In genomic region chr5:99248501-99248900, GRCm38 (mm10) we compare ENCODE assay signal across 9 mouse cellular contexts.
DNase-seq lines count a peak whose midpoint lies in the region; ATAC-seq and TF ChIP-seq lines count a peak whose summit lies in the region.
"Had no signal": no experiment of that assay in that cellular context is flagged by ENCODE, and none has a peak within 500 bp of the region (broad histone marks: within the 10 kb centered on the region; RNA-seq: fewer than 3 reads in every experiment).

No protein-coding gene starts in this region.

- H3K9me3 ChIP-seq in embryonic facial prominence, embryonic 11.5 days (replicated peaks; ENCODE audit: control insufficient read depth, low read length), result no peaks in the 10 kb centered on the region
- no peaks in the 10 kb centered on the region for H3K9me3 ChIP-seq in kidney, embryonic 16.5 days (ENCODE audit: low read length)
- H3K9me3 ChIP-seq in neural tube, embryonic 11.5 days (ENCODE audit: control insufficient read depth, low read length), result no peaks in the 10 kb centered on the region
- H3K9me3 ChIP-seq in stomach, postnatal 0 days (ENCODE audit: control insufficient read depth, low read length), result no peaks in the 10 kb centered on the region
- H3K9me3 ChIP-seq: embryonic facial prominence, embryonic 13.5 days had no signal

- H3K4me2 ChIP-seq in embryonic facial prominence, embryonic 11.5 days (ENCODE audit: low read depth, low read length), result no peak overlapping the region
- no peak overlapping the region for H3K4me2 ChIP-seq in kidney, embryonic 16.5 days (replicated peaks; ENCODE audit: low read depth, low read length)
- H3K4me2 ChIP-seq in neural tube, embryonic 11.5 days (ENCODE audit: low read depth), result no peak overlapping the region
- no peak overlapping the region for H3K4me2 ChIP-seq in stomach, postnatal 0 days (replicated peaks; ENCODE audit: low read depth)
- H3K4me2 ChIP-seq: embryonic facial prominence, embryonic 13.5 days had no signal

- H3K36me3 ChIP-seq in embryonic facial prominence, embryonic 11.5 days (replicated peaks; ENCODE audit: control insufficient read depth, insufficient read depth, low read depth, low read length), result no peaks in the 10 kb centered on the region
- no peaks in the 10 kb centered on the region for H3K36me3 ChIP-seq in kidney, embryonic 16.5 days (ENCODE audit: insufficient read depth, low read length)
- H3K36me3 ChIP-seq in liver, adult 2 months (ENCODE audit: control insufficient read depth, insufficient read depth, low read length), result no peaks in the 10 kb centered on the region
- no peaks in the 10 kb centered on the region for H3K36me3 ChIP-seq in neural tube, embryonic 11.5 days (ENCODE audit: control insufficient read depth, insufficient read depth, low read length)
- no peaks in the 10 kb centered on the region for H3K36me3 ChIP-seq in stomach, postnatal 0 days (ENCODE audit: control insufficient read depth, insufficient read depth, low read length)
- H3K36me3 ChIP-seq: embryonic facial prominence, embryonic 13.5 days had no signal

- no peak overlapping the region for H3K4me3 ChIP-seq in embryonic facial prominence, embryonic 11.5 days (ENCODE audit: low read depth, low read length)
- no peak overlapping the region for H3K4me3 ChIP-seq in kidney, embryonic 16.5 days (ENCODE audit: low read length)
- H3K4me3 ChIP-seq in liver, adult 2 months (ENCODE audit: insufficient read depth, low read depth, low read length), result no peak overlapping the region
- no peak overlapping the region for H3K4me3 ChIP-seq in neural tube, embryonic 11.5 days (ENCODE audit: low read depth, low read length)
- no peak overlapping the region for H3K4me3 ChIP-seq in stomach, postnatal 0 days (ENCODE audit: low read depth, low read length)
- H3K4me3 ChIP-seq: embryonic facial prominence, embryonic 13.5 days had no signal

- DNase-seq in B cell, adult 2 months, result peak; percentile 98
- peak; percentile 96 for DNase-seq in adrenal gland, postnatal 25 days
- DNase-seq in embryonic facial prominence, embryonic 11.5 days (ENCODE audit: low spot score), result peak; percentile 98
- peak; percentile 85 to 94 for DNase-seq in heart, adult 9 months (ENCODE audit: low spot score in 2 of 2)
- peak; percentile 68 for DNase-seq in liver, adult 2 months (ENCODE audit: extremely low read depth, low read depth, low spot score)
- peak; percentile 96 for DNase-seq in neural tube, embryonic 11.5 days (ENCODE audit: low spot score)
- peak; percentile 95 for DNase-seq in stomach, postnatal 0 days (ENCODE audit: low spot score)

- H3K9ac ChIP-seq in embryonic facial prominence, embryonic 11.5 days (replicated peaks; ENCODE audit: low read length), result no peak overlapping the region
- no peak overlapping the region for H3K9ac ChIP-seq in kidney, embryonic 16.5 days (replicated peaks; ENCODE audit: low read length)
- H3K9ac ChIP-seq in liver, adult 2 months (ENCODE audit: low read depth, low read length), result peak overlapping the region; percentile 23; the same call in 1 of the 2 replicates
- no peak overlapping the region for H3K9ac ChIP-seq in neural tube, embryonic 11.5 days (ENCODE audit: low read length)
- H3K9ac ChIP-seq in stomach, postnatal 0 days (ENCODE audit: low read length), result no peak overlapping the region
- H3K9ac ChIP-seq: embryonic facial prominence, embryonic 13.5 days had no signal

- no peak for TF ChIP-seq POLR2A in liver, adult 2 months (IDR thresholded peaks at IDR 0.05; ENCODE audit: extremely low read depth, insufficient read depth, low read length)

- peak; percentile 96 for TF ChIP-seq CTCF in liver, adult 2 months (IDR thresholded peaks at IDR 0.05; ENCODE audit: low read depth, low read length)
- TF ChIP-seq CTCF in stomach, postnatal 0 days (IDR thresholded peaks at IDR 0.05; ENCODE audit: low read depth), result peak; percentile 99

- ATAC-seq in embryonic facial prominence, embryonic 11.5 days (replicated peaks; ENCODE audit: insufficient number of reproducible peaks, low FRiP score, low TSS enrichment, low read depth), result 0 out of 2 replicates have a peak, but pooled peaks have one; percentile 20
- peak; percentile 22; the same call in 1 of the 2 replicates for ATAC-seq in kidney, embryonic 16.5 days (ENCODE audit: low FRiP score, low TSS enrichment)
- ATAC-seq in neural tube, embryonic 11.5 days (ENCODE audit: insufficient read depth, low FRiP score, low TSS enrichment), result peak; percentile 58; the same call in 1 of the 2 replicates
- ATAC-seq in stomach, postnatal 0 days (ENCODE audit: low FRiP score, low TSS enrichment), result no peak

- H3K79me2 ChIP-seq in liver, adult 2 months (ENCODE audit: control insufficient read depth, insufficient read depth, low read length), result peaks cover 17% of the 10 kb centered on the region; the same call in 1 of the 2 replicates

- no peaks in the 10 kb centered on the region for H3K4me1 ChIP-seq in embryonic facial prominence, embryonic 11.5 days (ENCODE audit: control insufficient read depth, insufficient read depth, low read length)
- peaks cover 22% of the 10 kb centered on the region for H3K4me1 ChIP-seq in kidney, embryonic 16.5 days (ENCODE audit: insufficient read depth, low read length)
- peaks cover 5% of the 10 kb centered on the region for H3K4me1 ChIP-seq in liver, adult 2 months (ENCODE audit: control insufficient read depth, insufficient read depth, low read length)
- H3K4me1 ChIP-seq in neural tube, embryonic 11.5 days (ENCODE audit: control insufficient read depth, insufficient read depth, low read length), result peaks cover 42% of the 10 kb centered on the region
- H3K4me1 ChIP-seq in stomach, postnatal 0 days (replicated peaks; ENCODE audit: control insufficient read depth, insufficient read depth), result no peaks in the 10 kb centered on the region

- TF ChIP-seq EP300 in stomach, postnatal 0 days (optimal IDR thresholded peaks at IDR 0.05), result no peak

- H3K27me3 ChIP-seq in embryonic facial prominence, embryonic 11.5 days (ENCODE audit: control insufficient read depth, insufficient read depth, low read length), result no peaks in the 10 kb centered on the region
- H3K27me3 ChIP-seq in kidney, embryonic 16.5 days (ENCODE audit: insufficient read depth, low read length), result 0 out of 2 replicates have a peak, but pooled peaks cover 3% of the 10 kb centered on the region
- no peaks in the 10 kb centered on the region for H3K27me3 ChIP-seq in liver, adult 2 months (ENCODE audit: control insufficient read depth, insufficient read depth, low read length)
- H3K27me3 ChIP-seq in neural tube, embryonic 11.5 days (ENCODE audit: control insufficient read depth, insufficient read depth, low read length), result peaks cover under 1% of the 10 kb centered on the region
- H3K27me3 ChIP-seq in stomach, postnatal 0 days (ENCODE audit: control insufficient read depth, insufficient read depth, low read length), result no peaks in the 10 kb centered on the region

- H3K27ac ChIP-seq in embryonic facial prominence, embryonic 11.5 days (replicated peaks; ENCODE audit: low read depth, low read length), result no peak overlapping the region
- H3K27ac ChIP-seq in kidney, embryonic 16.5 days (ENCODE audit: low read length), result no peak overlapping the region
- H3K27ac ChIP-seq in liver, adult 2 months (replicated peaks; ENCODE audit: insufficient read depth, low read depth, low read length), result no peak overlapping the region; the same call in 1 of the 2 replicates
- H3K27ac ChIP-seq in neural tube, embryonic 11.5 days (ENCODE audit: low read depth, low read length), result no peak overlapping the region
- no peak overlapping the region for H3K27ac ChIP-seq in stomach, postnatal 0 days (replicated peaks)
- H3K27ac ChIP-seq: embryonic facial prominence, embryonic 13.5 days had no signal

- WGBS in embryonic facial prominence, embryonic 11.5 days, result 4% methylated on average over 7 of the region's 7 CpGs
- 2% methylated on average over 7 of the region's 7 CpGs for WGBS in kidney, embryonic 16.5 days
- WGBS in liver, adult 2 months, result 5% methylated on average over 7 of the region's 7 CpGs
- WGBS in neural tube, embryonic 11.5 days, result 2% methylated on average over 7 of the region's 7 CpGs
- WGBS in stomach, postnatal 0 days, result 5% methylated on average over 7 of the region's 7 CpGs
